ENCODE assay signal across 35 mouse cellular contexts in genomic region chr2:79111673-79112072, GRCm38 (mm10).
"Had no signal": no experiment of that assay in that cellular context is flagged by ENCODE, and none has a peak within 500 bp of the region (broad histone marks: within the 10 kb centered on the region; RNA-seq: fewer than 3 reads in every experiment).

No protein-coding gene starts in this region.

- H3K4me1 ChIP-seq: heart, embryonic 10.5 days; heart, embryonic 12.5 days; heart, embryonic 13.5 days; heart, embryonic 15.5 days; hindbrain, embryonic 10.5 days; hindbrain, embryonic 12.5 days; hindbrain, embryonic 13.5 days; hindbrain, embryonic 15.5 days; intestine, embryonic 15.5 days; kidney, embryonic 15.5 days had no signal

- H3K9me3 ChIP-seq: heart, embryonic 10.5 days; heart, embryonic 12.5 days; heart, embryonic 13.5 days; heart, embryonic 15.5 days; hindbrain, embryonic 10.5 days; hindbrain, embryonic 12.5 days; hindbrain, embryonic 13.5 days; hindbrain, embryonic 15.5 days; intestine, embryonic 15.5 days; kidney, embryonic 15.5 days had no signal

- DNase-seq: heart, postnatal 10 days; heart, postnatal 14 days; heart, postnatal 36 days; heart, postnatal 4 days; kidney, adult 11 months; kidney, adult 18-20 months; kidney, adult 2 months; kidney, adult 8-10 months; kidney, adult 9 months; kidney, postnatal 10 days; kidney, postnatal 14 days; kidney, postnatal 25 days; kidney, postnatal 36 days; kidney, postnatal 4 days; layer of hippocampus, adult 9-11 months; layer of hippocampus, postnatal 36 days had no signal

- H3K9ac ChIP-seq: heart, embryonic 12.5 days; heart, embryonic 13.5 days; heart, embryonic 15.5 days; hindbrain, embryonic 12.5 days; hindbrain, embryonic 13.5 days; hindbrain, embryonic 14.5 days; hindbrain, embryonic 15.5 days; intestine, embryonic 15.5 days; kidney, embryonic 15.5 days had no signal

- H3K36me3 ChIP-seq: heart, embryonic 10.5 days; heart, embryonic 12.5 days; heart, embryonic 13.5 days; heart, embryonic 15.5 days; hindbrain, embryonic 10.5 days; hindbrain, embryonic 12.5 days; hindbrain, embryonic 13.5 days; hindbrain, embryonic 15.5 days; intestine, embryonic 15.5 days; kidney, embryonic 15.5 days had no signal

- ATAC-seq: hindbrain, embryonic 16.5 days; hindbrain, postnatal 0 days; intestine, embryonic 15.5 days; intestine, embryonic 16.5 days; intestine, postnatal 0 days had no signal

- H3K27ac ChIP-seq: heart, embryonic 10.5 days; heart, embryonic 13.5 days; heart, embryonic 15.5 days; hindbrain, embryonic 10.5 days; hindbrain, embryonic 12.5 days; hindbrain, embryonic 13.5 days; hindbrain, embryonic 14.5 days; hindbrain, embryonic 15.5 days; hindbrain, postnatal 0 days; intestine, embryonic 15.5 days; kidney, embryonic 15.5 days; kidney, postnatal 0 days; layer of hippocampus, adult 2 months; left cerebral cortex, adult 2 months had no signal

- H3K27me3 ChIP-seq: heart, embryonic 12.5 days; heart, embryonic 13.5 days; heart, embryonic 15.5 days; hindbrain, embryonic 12.5 days; hindbrain, embryonic 13.5 days; hindbrain, embryonic 15.5 days; intestine, embryonic 15.5 days; kidney, embryonic 15.5 days had no signal

- H3K4me3 ChIP-seq: heart, embryonic 10.5 days; heart, embryonic 12.5 days; heart, embryonic 13.5 days; heart, embryonic 15.5 days; hindbrain, embryonic 10.5 days; hindbrain, embryonic 12.5 days; hindbrain, embryonic 13.5 days; hindbrain, embryonic 15.5 days; intestine, embryonic 15.5 days; kidney, embryonic 15.5 days; layer of hippocampus, adult 2 months; left cerebral cortex, adult 2 months had no signal

- H3K4me2 ChIP-seq: heart, embryonic 11.5 days; heart, embryonic 12.5 days; heart, embryonic 13.5 days; heart, embryonic 15.5 days; hindbrain, embryonic 12.5 days; hindbrain, embryonic 13.5 days; hindbrain, embryonic 14.5 days; hindbrain, embryonic 15.5 days; intestine, embryonic 15.5 days; kidney, embryonic 15.5 days had no signal
